Mouse (Mus musculus): ENCODE measurements around the gene H2-D1. TPM values are rescaled to one million over a fixed set of nuclear protein-coding genes. Genes with fewer than 3 reads are reported as not detected.

The H2-D1 gene
- polyA plus RNA-seq, 1 experiment from 2014 or later = 37.2 TPM

- Histone ChIP-seq H3K4me2 (peak overlapping the region; percentile 79), H3K27ac (peak overlapping the region; percentile 98), H3K4me1 (peaks cover 49% of the 10 kb centered on the region), H3K4me3 (replicated peaks) (peak overlapping the region; percentile 98), H3K9me3 (no peaks in the 10 kb centered on the region), H3K27me3 (no peaks in the 10 kb centered on the region), H3K36me3 (replicated peaks) (peaks cover 42% of the 10 kb centered on the region), H3K9ac (peak overlapping the region; percentile 100)
- WGBS = under 1% methylated on average over 55 of the region's 55 CpGs
- peak; percentile 25 for ATAC-seq (ENCODE audit: low FRiP score)
Observed at GRCm38 (mm10) chr17:35242015-35242941, 20.3 kb upstream of the H2-D1 start.

- H3K4me1 ChIP-seq = peaks cover 49% of the 10 kb centered on the region
- peak overlapping the region; percentile 98 for H3K27ac ChIP-seq
- peak overlapping the region; percentile 98 for H3K4me3 ChIP-seq (replicated peaks)
- H3K9ac ChIP-seq = peak overlapping the region; percentile 100
- WGBS = 5% methylated on average over 16 of the region's 16 CpGs
- no peaks in the 10 kb centered on the region for H3K27me3 ChIP-seq
- H3K36me3 ChIP-seq (replicated peaks) = peaks cover 50% of the 10 kb centered on the region
- H3K4me2 ChIP-seq = peak overlapping the region; percentile 79
- ATAC-seq (ENCODE audit: low FRiP score) = no peak
- no peaks in the 10 kb centered on the region for H3K9me3 ChIP-seq
Observed at GRCm38 (mm10) chr17:35243086-35243485, 19.4 kb upstream of the H2-D1 start.

GRCm38 (mm10) chr17:35244999-35245398 lies 17.5 kb upstream of the H2-D1 start:
- peaks cover 69% of the 10 kb centered on the region for H3K36me3 ChIP-seq (replicated peaks)
- H3K4me2 ChIP-seq = peak overlapping the region; percentile 79
- H3K9me3 ChIP-seq = no peaks in the 10 kb centered on the region
- peak overlapping the region; percentile 98 for H3K4me3 ChIP-seq (replicated peaks)
- H3K9ac ChIP-seq = peak overlapping the region; percentile 100
- H3K27me3 ChIP-seq = no peaks in the 10 kb centered on the region
- no peak for ATAC-seq (ENCODE audit: low FRiP score)
- WGBS = 82% methylated on average over 2 of the region's 2 CpGs
- peaks cover 48% of the 10 kb centered on the region for H3K4me1 ChIP-seq
- no peak overlapping the region for H3K27ac ChIP-seq

- 80% methylated on average over 15 of the region's 15 CpGs for WGBS
- Histone ChIP-seq H3K36me3 (replicated peaks) (peaks cover 79% of the 10 kb centered on the region), H3K4me2 (peak overlapping the region; percentile 79), H3K4me1 (peaks cover 38% of the 10 kb centered on the region), H3K4me3 (replicated peaks) (peak overlapping the region; percentile 98), H3K27me3 (no peaks in the 10 kb centered on the region), H3K27ac (no peak overlapping the region), H3K9ac (peak overlapping the region; percentile 38; the same call in 1 of the 2 replicates), H3K9me3 (no peaks in the 10 kb centered on the region)
- ATAC-seq (ENCODE audit: low FRiP score) = no peak
Observed at GRCm38 (mm10) chr17:35245731-35246623, 16.6 kb upstream of the H2-D1 start.

GRCm38 (mm10) chr17:35247144-35247543 lies 15.4 kb upstream of the H2-D1 start:
- WGBS = 91% methylated on average over 7 of the region's 7 CpGs
- peaks cover 38% of the 10 kb centered on the region for H3K4me1 ChIP-seq
- no peak for ATAC-seq (ENCODE audit: low FRiP score)
- H3K4me2 ChIP-seq = no peak overlapping the region
- H3K9ac ChIP-seq = 0 out of 2 replicates have a peak overlapping the region, but pooled peaks have one; percentile 21
- H3K9me3 ChIP-seq = no peaks in the 10 kb centered on the region
- H3K27me3 ChIP-seq = no peaks in the 10 kb centered on the region
- H3K4me3 ChIP-seq (replicated peaks) = 0 out of 2 replicates have a peak overlapping the region, but pooled peaks have one; percentile 7
- no peak overlapping the region for H3K27ac ChIP-seq
- H3K36me3 ChIP-seq (replicated peaks) = peaks cover 88% of the 10 kb centered on the region

- WGBS = 93% methylated on average over 14 of the region's 14 CpGs
- H3K27ac ChIP-seq = no peak overlapping the region
- peaks cover 98% of the 10 kb centered on the region for H3K36me3 ChIP-seq (replicated peaks)
- H3K4me2 ChIP-seq = no peak overlapping the region
- no peak overlapping the region for H3K4me3 ChIP-seq (replicated peaks)
- no peak overlapping the region for H3K9ac ChIP-seq
- H3K4me1 ChIP-seq = peaks cover 30% of the 10 kb centered on the region
- no peaks in the 10 kb centered on the region for H3K27me3 ChIP-seq
- no peaks in the 10 kb centered on the region for H3K9me3 ChIP-seq
- no peak for ATAC-seq (ENCODE audit: low FRiP score)
Observed at GRCm38 (mm10) chr17:35248986-35249385, 13.5 kb upstream of the H2-D1 start.

GRCm38 (mm10) chr17:35249451-35250197 lies 12.9 kb upstream of the H2-D1 start:
- no peak overlapping the region for H3K27ac ChIP-seq
- no peak overlapping the region for H3K4me2 ChIP-seq
- no peaks in the 10 kb centered on the region for H3K9me3 ChIP-seq
- H3K4me3 ChIP-seq (replicated peaks) = no peak overlapping the region
- peaks cover 98% of the 10 kb centered on the region for H3K36me3 ChIP-seq (replicated peaks)
- H3K27me3 ChIP-seq = no peaks in the 10 kb centered on the region
- WGBS = 91% methylated on average over 19 of the region's 19 CpGs
- peaks cover 24% of the 10 kb centered on the region for H3K4me1 ChIP-seq
- ATAC-seq (ENCODE audit: low FRiP score) = no peak
- no peak overlapping the region for H3K9ac ChIP-seq

- Histone ChIP-seq H3K27ac (peak overlapping the region; percentile 13; the same call in 1 of the 2 replicates), H3K4me3 (replicated peaks) (no peak overlapping the region), H3K36me3 (replicated peaks) (peaks cover 92% of the 10 kb centered on the region), H3K9ac (no peak overlapping the region), H3K9me3 (no peaks in the 10 kb centered on the region), H3K4me1 (peaks cover 15% of the 10 kb centered on the region), H3K27me3 (no peaks in the 10 kb centered on the region), H3K4me2 (no peak overlapping the region)
- WGBS = 92% methylated on average over 3 of the region's 3 CpGs
- no peak for ATAC-seq (ENCODE audit: low FRiP score)
Observed at GRCm38 (mm10) chr17:35250348-35251120, 12.0 kb upstream of the H2-D1 start.

- Histone ChIP-seq H3K27ac (no peak overlapping the region), H3K9me3 (no peaks in the 10 kb centered on the region), H3K4me1 (peaks cover 8% of the 10 kb centered on the region), H3K27me3 (0 out of 2 replicates have a peak, but pooled peaks cover 3% of the 10 kb centered on the region), H3K4me2 (no peak overlapping the region), H3K9ac (no peak overlapping the region), H3K4me3 (replicated peaks) (no peak overlapping the region), H3K36me3 (replicated peaks) (peaks cover 85% of the 10 kb centered on the region)
- WGBS = 90% methylated on average over 15 of the region's 15 CpGs
- ATAC-seq (ENCODE audit: low FRiP score) = no peak
Observed at GRCm38 (mm10) chr17:35251162-35251719, 11.3 kb upstream of the H2-D1 start.

GRCm38 (mm10) chr17:35251981-35252380 lies 10.5 kb upstream of the H2-D1 start:
- H3K4me1 ChIP-seq = peaks cover 2% of the 10 kb centered on the region
- H3K27me3 ChIP-seq = 0 out of 2 replicates have a peak, but pooled peaks cover 9% of the 10 kb centered on the region
- no peak overlapping the region for H3K4me3 ChIP-seq (replicated peaks)
- ATAC-seq (ENCODE audit: low FRiP score) = no peak
- H3K27ac ChIP-seq = no peak overlapping the region
- H3K9ac ChIP-seq = no peak overlapping the region
- no peaks in the 10 kb centered on the region for H3K9me3 ChIP-seq
- H3K4me2 ChIP-seq = no peak overlapping the region
- peaks cover 77% of the 10 kb centered on the region for H3K36me3 ChIP-seq (replicated peaks)
- WGBS = 83% methylated on average over 5 of the region's 5 CpGs
